In the genomic region with DNA sequence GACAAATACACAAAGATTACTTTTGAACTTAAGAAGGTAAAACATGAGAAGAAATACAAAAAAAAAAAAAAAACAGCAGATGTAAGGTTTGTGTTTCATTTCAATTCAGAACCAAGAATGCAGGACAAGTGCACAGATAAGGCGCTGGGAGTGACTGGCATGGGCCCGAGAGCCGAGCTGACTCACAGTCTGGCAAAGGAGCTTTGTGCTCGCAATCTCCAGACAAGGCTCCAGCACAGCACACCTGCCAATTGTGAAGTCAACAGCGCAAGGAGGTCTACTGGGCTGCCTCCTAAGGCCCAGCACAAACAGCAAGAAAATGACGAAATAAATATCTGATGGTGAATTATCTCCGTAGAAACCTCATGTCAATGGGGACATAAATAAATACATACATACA, we compare ENCODE assay signal across 10 mouse cellular contexts. TPM values are rescaled to one million over a fixed set of nuclear protein-coding genes. Genes with fewer than 3 reads are reported as not detected.
A peak's percentile ranks its signal among the peaks of the same experiment; 100 is the strongest.
DNase-seq lines count a peak whose midpoint lies in the region; ATAC-seq lines count a peak whose summit lies in the region.
"Had no signal": no experiment of that assay in that cellular context is flagged by ENCODE, and none has a peak within 500 bp of the region (broad histone marks: within the 10 kb centered on the region; RNA-seq: fewer than 3 reads in every experiment).

No protein-coding gene starts in this region.

- peaks cover 54% of the 10 kb centered on the region for H3K4me1 ChIP-seq in heart, embryonic 12.5 days (replicated peaks)
- H3K4me1 ChIP-seq in intestine, embryonic 16.5 days (ENCODE audit: control insufficient read depth, insufficient read depth, low read length), result peaks cover 29% of the 10 kb centered on the region
- H3K4me1 ChIP-seq in midbrain, embryonic 16.5 days (ENCODE audit: control insufficient read depth, insufficient read depth, low read length), result peaks cover 17% of the 10 kb centered on the region

- no peak overlapping the region for H3K27ac ChIP-seq in heart, embryonic 12.5 days (ENCODE audit: poor library complexity, severe bottlenecking)
- H3K27ac ChIP-seq in intestine, embryonic 16.5 days (ENCODE audit: low read length), result no peak overlapping the region
- no peak overlapping the region for H3K27ac ChIP-seq in midbrain, embryonic 16.5 days (ENCODE audit: low read length)

- no peaks in the 10 kb centered on the region for H3K9me3 ChIP-seq in heart, embryonic 12.5 days (replicated peaks)
- H3K9me3 ChIP-seq in intestine, embryonic 16.5 days (ENCODE audit: control insufficient read depth, low read length), result no peaks in the 10 kb centered on the region
- H3K9me3 ChIP-seq in midbrain, embryonic 16.5 days (replicated peaks; ENCODE audit: control insufficient read depth, low read length, poor library complexity, severe bottlenecking), result no peaks in the 10 kb centered on the region
- H3K9me3 ChIP-seq: forebrain, embryonic 10.5 days had no signal

- no peak overlapping the region for H3K4me2 ChIP-seq in heart, embryonic 12.5 days
- H3K4me2 ChIP-seq in intestine, embryonic 16.5 days (ENCODE audit: low read depth, low read length), result no peak overlapping the region
- no peak overlapping the region for H3K4me2 ChIP-seq in midbrain, embryonic 16.5 days (ENCODE audit: low read length)

- peak; percentile 93 for DNase-seq in heart, adult 11 months
- peak; percentile 19 for DNase-seq in cerebellum, adult 9-11 months
- peak; percentile 39 for DNase-seq in skeletal muscle tissue, adult 2 months (ENCODE audit: low read depth, low spot score)
- no peak for DNase-seq in embryo, embryonic 10.5 days (ENCODE audit: low spot score)
- DNase-seq in layer of hippocampus, adult 9-10 months (ENCODE audit: low spot score), result no peak
- DNase-seq: kidney, adult 9 months had no signal

- H3K36me3 ChIP-seq in heart, embryonic 12.5 days, result no peaks in the 10 kb centered on the region
- H3K36me3 ChIP-seq in intestine, embryonic 16.5 days (ENCODE audit: control insufficient read depth, insufficient read depth, low read length), result no peaks in the 10 kb centered on the region
- H3K36me3 ChIP-seq in midbrain, embryonic 16.5 days (ENCODE audit: control insufficient read depth, insufficient read depth, low read length), result no peaks in the 10 kb centered on the region

- no peak overlapping the region for H3K9ac ChIP-seq in heart, embryonic 12.5 days
- no peak overlapping the region for H3K9ac ChIP-seq in intestine, embryonic 16.5 days (ENCODE audit: low read depth, low read length)
- no peak overlapping the region for H3K9ac ChIP-seq in midbrain, embryonic 16.5 days (ENCODE audit: low read depth, low read length)

- H3K4me3 ChIP-seq in heart, embryonic 12.5 days, result no peak overlapping the region
- no peak overlapping the region for H3K4me3 ChIP-seq in intestine, embryonic 16.5 days (ENCODE audit: low read length)
- no peak overlapping the region for H3K4me3 ChIP-seq in midbrain, embryonic 16.5 days (ENCODE audit: low read depth, low read length)
- H3K4me3 ChIP-seq: forebrain, embryonic 10.5 days had no signal

- no peak for ATAC-seq in heart, embryonic 12.5 days (ENCODE audit: insufficient number of reproducible peaks, low FRiP score)
- peak; percentile 79 for ATAC-seq in intestine, embryonic 16.5 days
- no peak for ATAC-seq in midbrain, embryonic 16.5 days

- WGBS in heart, embryonic 12.5 days, result 41% methylated on average over 7 of the region's 7 CpGs
- WGBS in intestine, embryonic 16.5 days, result 64% methylated on average over 7 of the region's 7 CpGs
- WGBS in midbrain, embryonic 16.5 days, result 68% methylated on average over 7 of the region's 7 CpGs

- H3K27me3 ChIP-seq in heart, embryonic 12.5 days (replicated peaks), result no peaks in the 10 kb centered on the region
- no peaks in the 10 kb centered on the region for H3K27me3 ChIP-seq in intestine, embryonic 16.5 days (replicated peaks; ENCODE audit: control insufficient read depth, insufficient read depth, low read length)
- H3K27me3 ChIP-seq in midbrain, embryonic 16.5 days (ENCODE audit: control insufficient read depth, insufficient read depth, low read depth, low read length), result no peaks in the 10 kb centered on the region

RNA-seq across cellular contexts. Expression of a gene that starts 9.8 kb away (rescaled TPM):
- 25.1 and 28.1 TPM in 2 replicates for polyA plus RNA-seq in heart, embryonic 12.5 days (2016; fragmentation: Nextera tagmentation; extraction: Ambion mirVana)
- polyA plus RNA-seq in intestine, embryonic 16.5 days (2015; fragmentation: Nextera tagmentation; extraction: Ambion mirVana), result 4.5 and 6.6 TPM in 2 replicates
- polyA plus RNA-seq in midbrain, embryonic 16.5 days (2015; fragmentation: Nextera tagmentation; extraction: Ambion mirVana), result 9.9 and 11.5 TPM in 2 replicates

Comparison
In these comparisons a context has a peak if more than half of its experiments do, and no peak if none do; other contexts are left out.
1. DNase-seq: peak in heart, adult 11 months (single experiment), cerebellum, adult 9-11 months (single experiment) and skeletal muscle tissue, adult 2 months (single experiment); none in embryo, embryonic 10.5 days (single experiment) and layer of hippocampus, adult 9-10 months (single experiment).